Mouse (Mus musculus): ENCODE measurements around the gene Add1.

DNA sequence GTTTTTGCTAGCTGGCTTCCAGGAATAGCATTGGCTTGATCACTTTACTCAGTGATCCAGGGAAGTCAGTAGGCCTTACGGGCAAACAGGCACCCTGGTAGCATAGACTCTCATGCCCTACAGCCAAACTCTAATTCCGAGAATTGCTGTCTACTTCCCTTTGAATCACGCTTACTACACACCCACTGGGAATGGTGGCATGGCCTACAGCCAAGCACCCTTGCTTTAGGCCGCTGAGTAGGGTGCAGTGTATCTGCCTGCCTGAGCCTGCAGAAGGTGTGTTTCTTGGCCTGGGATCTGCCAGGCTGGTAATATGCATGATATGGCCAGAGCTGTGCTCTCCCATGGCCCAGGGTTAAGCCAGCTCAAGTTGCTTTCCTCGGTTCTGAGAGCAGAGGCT, 44.7 kb upstream of the Add1 start:
- TF ChIP-seq TAL1 (IDR thresholded peaks at IDR 0.05; ENCODE audit: low read length) (no peak), GATA1 (IDR thresholded peaks at IDR 0.05; ENCODE audit: low read length) (no peak)

Data from erythroblast, embryonic 14.5 days (primary cell).